Mouse (Mus musculus): ENCODE data around the gene Camk1d.
"Not testable (repeated sequence)": the region's sequence is repeated elsewhere in the genome, so short reads cannot be mapped to it uniquely, and the experiment has no call there.

Gene Camk1d

DNA sequence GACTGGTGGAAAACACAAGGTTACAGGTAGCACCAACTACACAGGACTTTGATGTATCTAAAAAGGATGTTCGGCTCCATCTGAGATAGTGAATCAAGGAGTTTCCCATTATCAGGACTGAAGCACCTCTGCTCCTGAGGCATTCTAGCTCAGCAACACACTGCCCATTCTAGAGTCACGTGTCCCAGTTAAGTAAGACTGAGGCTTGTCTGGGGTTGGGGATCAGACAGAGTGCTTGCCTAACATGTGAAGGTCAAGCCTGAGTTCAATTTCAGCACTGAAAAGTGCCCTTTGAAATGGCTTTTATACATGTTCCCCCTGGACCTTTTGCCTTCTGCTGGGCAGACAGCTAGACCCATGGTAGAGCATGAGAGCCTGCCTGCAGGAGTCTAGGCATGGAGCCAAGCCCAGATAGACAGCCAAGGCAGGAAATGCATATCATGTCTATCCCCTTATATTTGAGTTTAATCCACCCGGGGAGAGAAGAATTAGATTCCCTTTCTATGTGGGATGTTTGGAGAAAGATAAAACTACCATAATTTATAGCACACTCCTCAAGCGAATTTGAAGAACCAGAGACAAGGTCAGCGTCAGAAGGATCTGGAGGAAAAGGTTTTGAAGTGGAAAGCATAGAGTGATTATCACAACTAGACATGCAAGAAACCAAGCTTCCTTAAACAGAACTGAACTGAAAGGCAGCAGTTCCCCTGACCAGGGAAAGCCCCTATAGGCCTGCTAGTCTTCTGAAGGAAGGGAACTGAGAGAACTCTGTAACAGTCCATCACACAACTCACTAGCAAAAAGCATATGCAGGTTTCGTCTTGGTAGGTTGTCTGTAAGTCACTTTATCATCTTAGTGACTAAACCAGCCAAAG is 296.9 kb downstream of the Camk1d start:
- no peak for DNase-seq (ENCODE audit: low read depth in 1 of 2, low spot score in 2 of 2)

- no peak for DNase-seq (ENCODE audit: low read depth in 1 of 2, low spot score in 2 of 2)
These were observed 302.5 kb downstream of the Camk1d start for GRCm38 (mm10) chr2:5411774-5412173.

DNA sequence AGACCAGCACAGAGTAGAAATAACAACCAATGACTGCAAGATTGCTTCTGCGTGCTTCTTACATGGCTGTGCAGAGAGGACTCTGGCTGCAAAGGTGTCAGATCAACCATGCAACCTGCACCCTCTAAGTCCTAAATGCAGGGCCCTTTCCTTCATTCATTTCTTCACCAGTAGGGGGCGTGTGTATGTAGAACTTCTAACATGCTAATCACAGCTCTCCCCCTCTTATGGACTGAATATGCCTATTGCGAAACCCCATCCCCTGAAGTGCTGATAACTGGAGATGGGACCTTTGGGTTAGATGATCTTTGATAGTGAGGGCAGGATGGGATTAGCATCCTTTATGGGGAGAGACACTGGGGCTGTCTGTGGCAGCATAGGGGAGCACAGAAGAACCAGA is 310.5 kb downstream of the Camk1d start:
- DNase-seq (ENCODE audit: low read depth in 1 of 2, low spot score in 2 of 2), result no peak

DNA sequence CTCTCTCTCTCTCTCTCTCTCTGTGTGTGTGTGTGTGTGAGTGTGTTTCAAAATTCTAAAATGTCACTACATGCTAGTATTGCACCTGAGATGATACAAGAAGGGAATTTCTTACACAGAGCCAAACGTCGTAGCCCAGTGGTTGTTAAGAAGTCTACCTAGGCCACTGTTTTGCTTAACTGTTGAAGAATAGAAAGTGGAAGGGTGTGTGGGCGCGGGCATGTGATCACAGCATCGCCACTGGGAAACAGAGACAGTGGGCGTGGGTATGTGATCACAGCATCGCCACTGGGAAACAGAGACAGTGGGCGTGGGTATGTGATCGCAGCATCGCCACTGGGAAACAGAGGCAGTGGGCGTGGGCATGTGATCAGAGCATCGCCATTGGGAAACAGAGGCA is 312.3 kb downstream of the Camk1d start:
- DNase-seq (ENCODE audit: low read depth in 1 of 2, low spot score in 2 of 2), result no peak

- no peak for DNase-seq (ENCODE audit: low read depth in 1 of 2, low spot score in 2 of 2)
These were observed 315.8 kb downstream of the Camk1d start for GRCm38 (mm10) chr2:5398505-5398904.

- no peak for DNase-seq (ENCODE audit: low read depth in 1 of 2, low spot score in 2 of 2)
These were observed 316.3 kb downstream of the Camk1d start for GRCm38 (mm10) chr2:5398043-5398442.

GRCm38 (mm10) chr2:5397468-5397867 is 316.8 kb downstream of the Camk1d start:
- no peak for DNase-seq (ENCODE audit: low read depth in 1 of 2, low spot score in 2 of 2)

DNA sequence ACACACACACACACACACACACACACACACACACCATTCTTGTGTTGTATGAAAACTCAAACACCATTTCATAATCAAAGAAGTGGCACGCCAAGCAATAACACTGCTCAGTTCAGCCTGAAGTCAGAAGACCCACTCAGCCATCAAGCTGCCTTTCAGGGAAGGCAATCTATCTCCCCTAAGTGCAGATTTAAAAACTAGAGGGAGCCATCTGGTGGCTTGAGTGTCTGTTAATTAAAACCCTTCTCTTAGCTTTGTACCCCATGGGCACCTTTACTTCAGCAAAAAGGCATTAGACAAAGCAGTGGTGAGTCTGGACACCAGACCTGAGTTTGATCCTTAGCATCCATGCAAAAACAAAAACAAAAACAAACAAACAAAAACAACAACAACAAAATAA is 317.9 kb downstream of the Camk1d start:
- DNase-seq (ENCODE audit: low read depth in 1 of 2, low spot score in 2 of 2), result no peak

GRCm38 (mm10) chr2:5395873-5396272 is 318.4 kb downstream of the Camk1d start:
- no peak for DNase-seq (ENCODE audit: low read depth in 1 of 2, low spot score in 2 of 2)

DNA sequence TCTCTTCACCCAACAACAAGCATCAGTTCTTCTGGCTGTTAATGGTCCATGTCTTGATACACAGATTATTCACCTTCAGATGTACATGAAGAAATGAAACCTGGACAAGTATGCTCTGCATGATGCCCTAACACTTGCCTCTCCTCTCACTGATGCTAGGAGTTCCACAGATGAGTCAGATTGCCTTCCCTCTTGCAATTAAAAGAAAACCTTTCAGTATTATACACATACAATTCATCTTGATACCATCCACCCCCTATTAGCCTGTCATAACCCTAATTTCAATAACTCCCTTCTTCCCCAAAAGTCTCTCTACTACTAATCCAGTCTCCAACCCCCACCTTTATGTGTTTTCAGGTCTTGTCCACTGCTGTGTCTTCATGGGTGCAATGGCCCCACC is 321.4 kb downstream of the Camk1d start:
- DNase-seq (ENCODE audit: low read depth in 1 of 2, low spot score in 2 of 2), result no peak

DNA sequence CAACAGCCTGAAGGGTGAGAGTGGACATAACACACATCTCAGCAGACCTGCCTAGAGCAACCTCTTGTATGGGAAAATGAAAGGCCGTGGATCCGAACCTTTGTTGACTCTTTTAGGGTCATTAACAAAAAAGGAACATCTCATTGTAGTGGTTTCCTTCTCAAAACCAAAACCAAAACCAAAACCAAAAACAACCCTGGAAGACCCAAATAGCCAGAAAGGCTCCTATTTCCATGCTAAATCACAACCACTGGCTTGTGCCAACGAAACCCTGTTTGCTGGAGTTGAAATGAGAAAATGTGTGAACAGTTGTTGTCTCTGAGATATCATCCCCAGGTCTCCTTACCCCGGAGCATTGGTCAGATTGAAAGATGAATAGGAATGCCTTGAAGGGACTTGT is 321.8 kb downstream of the Camk1d start:
- no peak for DNase-seq (ENCODE audit: low read depth in 1 of 2, low spot score in 2 of 2)

DNA sequence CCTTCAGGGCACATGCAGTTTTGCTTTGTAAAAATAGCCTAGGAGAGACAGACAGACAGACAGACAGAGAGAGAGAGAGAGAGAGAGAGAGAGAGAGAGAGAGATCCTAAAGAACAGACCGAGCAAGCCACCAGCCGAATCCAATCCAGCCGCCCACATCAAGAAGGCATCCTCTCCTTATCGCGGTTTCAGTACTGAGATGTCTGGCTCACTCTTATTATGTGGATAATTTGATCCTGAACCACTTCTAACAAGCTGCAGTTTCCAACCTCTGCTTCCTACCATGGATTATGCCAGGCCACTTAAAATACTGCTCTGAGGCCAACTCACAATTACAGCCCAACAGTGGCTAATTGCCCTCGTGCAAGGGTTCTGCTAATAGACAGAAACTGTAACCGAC is 325.9 kb downstream of the Camk1d start:
- no peak for DNase-seq (ENCODE audit: low read depth in 1 of 2, low spot score in 2 of 2)

- no peak for DNase-seq (ENCODE audit: low read depth in 1 of 2, low spot score in 2 of 2)
These were observed 332.3 kb downstream of the Camk1d start for GRCm38 (mm10) chr2:5381712-5382710.

DNA sequence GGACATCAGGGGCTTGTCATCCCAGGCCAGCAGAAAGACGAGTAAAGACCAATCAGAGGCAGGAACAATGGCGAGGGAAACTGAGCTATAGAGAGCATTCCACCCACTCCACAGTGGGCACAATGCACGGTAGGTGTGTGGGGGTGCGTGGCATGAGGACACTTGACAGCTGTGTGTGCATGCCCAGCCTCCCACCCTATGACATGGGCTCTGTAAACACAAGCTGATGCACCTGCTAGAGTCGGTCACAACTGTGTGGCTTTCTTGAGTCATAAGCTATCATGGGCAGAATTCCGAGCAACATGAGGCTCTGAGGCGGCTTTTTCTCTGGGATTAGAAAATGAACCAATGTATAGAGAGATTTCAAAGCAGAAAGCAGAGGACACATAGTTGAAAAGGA is 333.3 kb downstream of the Camk1d start:
- DNase-seq (ENCODE audit: low read depth in 1 of 2, low spot score in 2 of 2), result no peak

DNA sequence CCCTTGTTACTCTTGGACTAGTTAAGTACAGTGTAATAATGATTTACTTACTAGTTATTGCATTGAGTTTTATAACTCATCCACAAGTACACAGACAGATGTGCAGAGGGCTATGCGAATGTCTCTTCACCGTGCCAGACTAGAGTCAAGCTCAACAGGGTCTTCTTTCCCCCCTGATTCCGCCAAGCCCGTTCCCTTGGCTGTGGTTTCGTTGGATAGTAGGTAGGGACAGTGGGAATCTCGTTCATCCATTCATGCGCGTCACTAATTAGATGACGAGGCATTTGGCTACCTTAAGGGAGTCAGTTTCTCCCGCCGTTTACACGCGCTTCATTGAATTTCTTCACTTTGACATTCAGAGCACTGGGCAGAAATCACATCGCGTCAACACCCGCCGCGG is 335.4 kb downstream of the Camk1d start:
- DNase-seq (ENCODE audit: low read depth in 1 of 2, low spot score in 2 of 2), result not testable (repeated sequence)

- DNase-seq (ENCODE audit: low read depth in 1 of 2, low spot score in 2 of 2), result no peak
These were observed 336.1 kb downstream of the Camk1d start for GRCm38 (mm10) chr2:5378066-5378672.

DNA sequence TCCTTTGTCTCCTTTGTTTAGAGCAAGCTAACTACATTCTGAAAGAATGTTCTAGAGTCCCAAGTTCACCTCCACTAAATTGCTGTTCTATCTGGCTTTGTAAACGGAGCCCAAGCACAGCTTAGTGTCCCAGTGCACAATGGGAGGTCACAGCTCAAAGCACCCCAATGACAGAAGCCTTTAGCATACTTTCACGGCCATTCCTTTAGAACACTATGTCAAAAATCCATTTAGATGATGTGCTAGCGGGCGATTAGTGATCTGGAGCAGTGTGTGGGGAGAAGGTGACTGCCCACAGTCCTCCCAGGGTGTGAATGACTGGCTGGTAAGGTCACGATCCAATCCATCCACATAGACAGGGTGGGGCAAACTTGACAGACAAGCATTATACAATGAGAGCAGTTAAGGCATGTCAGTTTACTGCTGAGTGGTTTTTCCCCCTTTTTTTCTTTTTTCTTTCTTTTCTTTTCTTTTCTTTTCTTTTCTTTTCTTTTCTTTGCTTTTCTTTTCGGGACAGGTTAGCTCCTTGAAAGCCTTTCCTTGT is 341.4 kb downstream of the Camk1d start:
- no peak for DNase-seq (ENCODE audit: low read depth in 1 of 2, low spot score in 2 of 2)

DNA sequence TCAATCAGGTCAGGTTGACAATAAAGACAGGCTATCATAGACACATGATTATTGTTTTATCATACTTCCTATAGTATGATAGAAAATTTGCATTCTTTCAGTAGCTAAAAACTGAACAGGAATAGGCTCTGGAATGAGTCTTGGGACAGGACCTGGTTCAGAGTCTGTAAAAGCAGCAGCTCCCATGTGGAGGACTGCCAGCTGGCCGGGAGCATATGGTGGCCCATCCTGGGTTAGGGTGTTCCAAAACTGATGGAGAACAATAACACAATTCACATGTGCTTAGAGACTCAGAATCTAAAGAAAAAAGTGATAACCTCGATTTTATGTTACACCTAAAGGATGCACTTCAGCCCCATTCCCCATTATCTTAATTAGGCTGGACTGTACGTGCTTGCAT is 343.0 kb downstream of the Camk1d start:
- DNase-seq (ENCODE audit: low read depth in 1 of 2, low spot score in 2 of 2), result no peak

- no peak for DNase-seq (ENCODE audit: low read depth in 1 of 2, low spot score in 2 of 2)
These were observed 343.7 kb downstream of the Camk1d start for GRCm38 (mm10) chr2:5370591-5370990.

DNA sequence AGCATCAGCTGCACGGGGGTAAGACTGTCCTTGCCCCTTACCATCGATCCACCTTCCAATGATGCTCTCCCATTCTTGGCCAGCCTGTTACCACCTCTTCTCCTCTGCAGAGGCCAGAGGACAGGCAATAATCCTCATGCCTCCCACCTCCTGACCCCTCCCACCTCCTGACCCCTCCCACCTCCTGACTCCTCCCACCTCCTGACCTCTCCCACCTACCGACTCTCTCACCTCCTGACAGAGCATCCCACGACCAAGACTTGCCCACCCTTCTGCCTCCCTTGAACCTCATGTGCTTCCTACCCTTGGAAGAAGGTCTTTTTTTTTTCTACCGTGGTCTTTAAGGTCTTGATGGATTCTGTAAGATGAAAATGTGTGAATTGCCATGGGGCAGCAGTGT is 350.5 kb downstream of the Camk1d start:
- DNase-seq (ENCODE audit: low read depth in 1 of 2, low spot score in 2 of 2), result no peak

DNA sequence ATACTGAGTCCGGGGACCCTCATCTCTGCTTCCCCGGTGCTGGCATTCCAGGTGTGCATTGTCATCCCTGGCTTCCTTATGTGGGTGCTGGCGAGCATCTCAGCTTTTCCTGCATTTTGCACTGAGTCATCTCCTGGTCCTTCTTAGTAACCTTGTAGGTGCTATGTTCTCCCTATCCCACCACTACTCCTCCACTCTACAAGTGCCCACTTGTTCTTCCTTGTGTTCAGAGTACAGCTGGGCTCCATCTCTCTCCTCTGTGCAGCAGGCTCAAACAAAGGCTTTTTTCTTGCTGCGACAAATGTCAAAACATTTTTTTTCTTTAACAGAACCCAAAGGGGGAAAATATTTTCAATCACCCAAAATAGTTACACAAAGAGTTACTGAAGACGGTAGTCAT is 356.3 kb downstream of the Camk1d start:
- no peak for DNase-seq (ENCODE audit: low read depth in 1 of 2, low spot score in 2 of 2)
